Mouse (Mus musculus) spleen, adult 2 months (tissue): Measurements from ENCODE around the gene Thop1.

Experiments used
- CTCF ChIP-seq: fragments of 200-500 bp; IDR thresholded peaks from 2 replicates; pipeline ENCODE4 v1.5.1; 2011; ENCODE audit warnings: mild to moderate bottlenecking, inconsistent platforms; ENCODE audit not compliant: insufficient read depth, insufficient read length, insufficient replicate concordance; ENCODE audit errors: extremely low read depth
- POLR2A ChIP-seq: fragments of 200-500 bp; IDR thresholded peaks from 2 replicates; pipeline ENCODE4 v1.6.1; 2011; ENCODE audit warnings: low read depth, low read length, inconsistent platforms

DNA sequence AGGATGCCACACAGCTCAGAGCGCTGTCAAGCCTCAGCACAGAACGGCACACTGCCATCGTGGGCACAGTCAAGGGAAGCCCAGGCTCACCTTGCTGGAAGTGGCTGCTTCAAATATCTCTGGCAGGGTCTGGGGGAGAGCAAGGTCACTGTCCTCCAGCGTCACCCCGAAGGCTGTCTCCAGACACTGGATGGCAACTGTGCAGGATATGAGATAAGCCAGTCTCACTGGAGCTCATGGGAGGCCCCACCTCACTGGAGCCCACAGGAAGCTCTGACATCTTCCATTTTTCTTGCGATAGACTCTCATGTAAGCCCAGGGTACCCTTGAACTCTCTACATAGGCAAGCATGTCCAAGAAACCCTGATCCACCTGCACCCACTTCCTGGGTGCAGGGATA, 18.7 kb upstream of the Thop1 start:
- no peak for TF ChIP-seq CTCF
- no peak for TF ChIP-seq POLR2A
